Mouse (Mus musculus): Measurements from ENCODE around the gene Hacl1. TPM values are rescaled to one million over a fixed set of nuclear protein-coding genes. Genes with fewer than 3 reads are reported as not detected.

Hacl1 gene
- polyA plus RNA-seq, 1 experiment from 2014 or later, result 12.3 TPM

DNA sequence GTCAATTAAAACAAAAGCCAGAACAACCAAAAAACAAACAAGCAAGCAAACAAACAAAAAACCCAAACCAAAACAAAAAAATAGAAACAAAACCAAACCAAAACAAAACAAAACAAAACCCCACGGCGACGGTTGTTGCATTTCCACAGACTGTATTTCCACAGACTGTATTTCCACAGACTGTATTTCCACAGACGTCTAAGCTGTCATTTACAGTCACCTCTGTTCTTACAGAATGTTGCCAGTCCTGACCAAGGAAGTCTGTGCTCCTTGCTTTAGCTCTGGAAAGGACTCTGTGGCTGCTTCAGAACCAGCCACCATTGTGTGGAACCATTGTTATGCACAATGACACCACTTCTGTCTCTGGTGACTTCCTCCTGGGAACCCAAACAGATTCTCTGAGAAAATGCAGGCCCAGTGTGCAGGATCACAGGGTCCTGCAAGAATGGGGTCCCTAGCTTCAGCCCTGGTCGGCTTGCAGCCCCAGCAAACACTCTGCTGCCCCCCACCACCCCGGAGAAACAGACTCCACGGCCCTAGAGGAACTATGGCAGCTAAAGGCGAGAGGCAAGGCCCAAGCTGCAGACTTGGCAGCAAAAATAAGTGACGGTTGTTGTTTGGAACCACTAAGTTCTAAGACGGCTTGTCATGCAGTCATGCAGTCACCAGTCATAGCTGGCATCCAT lies 30.7 kb upstream of the Hacl1 start:
- no peak overlapping the region for H3K27ac ChIP-seq (replicated peaks; ENCODE audit: low read depth, low read length)
- no peak overlapping the region for H3K4me3 ChIP-seq (ENCODE audit: low read depth, low read length)
- H3K9ac ChIP-seq (replicated peaks; ENCODE audit: low read length), result no peak overlapping the region
- H3K9me3 ChIP-seq (replicated peaks; ENCODE audit: control insufficient read depth, low read length), result no peaks in the 10 kb centered on the region
- H3K36me3 ChIP-seq (replicated peaks; ENCODE audit: control insufficient read depth, insufficient read depth, low read depth, low read length), result no peaks in the 10 kb centered on the region
- H3K27me3 ChIP-seq (ENCODE audit: control insufficient read depth, insufficient read depth, low read length), result no peaks in the 10 kb centered on the region
- H3K4me1 ChIP-seq (ENCODE audit: control insufficient read depth, insufficient read depth, low read length), result no peaks in the 10 kb centered on the region
- DNase-seq (ENCODE audit: low spot score) (no peak), ATAC-seq (replicated peaks; ENCODE audit: insufficient number of reproducible peaks, low FRiP score, low TSS enrichment, low read depth) (no peak)
- no peak overlapping the region for H3K4me2 ChIP-seq (ENCODE audit: low read depth, low read length)
- 57% methylated on average over 10 of the region's 10 CpGs for WGBS

DNA sequence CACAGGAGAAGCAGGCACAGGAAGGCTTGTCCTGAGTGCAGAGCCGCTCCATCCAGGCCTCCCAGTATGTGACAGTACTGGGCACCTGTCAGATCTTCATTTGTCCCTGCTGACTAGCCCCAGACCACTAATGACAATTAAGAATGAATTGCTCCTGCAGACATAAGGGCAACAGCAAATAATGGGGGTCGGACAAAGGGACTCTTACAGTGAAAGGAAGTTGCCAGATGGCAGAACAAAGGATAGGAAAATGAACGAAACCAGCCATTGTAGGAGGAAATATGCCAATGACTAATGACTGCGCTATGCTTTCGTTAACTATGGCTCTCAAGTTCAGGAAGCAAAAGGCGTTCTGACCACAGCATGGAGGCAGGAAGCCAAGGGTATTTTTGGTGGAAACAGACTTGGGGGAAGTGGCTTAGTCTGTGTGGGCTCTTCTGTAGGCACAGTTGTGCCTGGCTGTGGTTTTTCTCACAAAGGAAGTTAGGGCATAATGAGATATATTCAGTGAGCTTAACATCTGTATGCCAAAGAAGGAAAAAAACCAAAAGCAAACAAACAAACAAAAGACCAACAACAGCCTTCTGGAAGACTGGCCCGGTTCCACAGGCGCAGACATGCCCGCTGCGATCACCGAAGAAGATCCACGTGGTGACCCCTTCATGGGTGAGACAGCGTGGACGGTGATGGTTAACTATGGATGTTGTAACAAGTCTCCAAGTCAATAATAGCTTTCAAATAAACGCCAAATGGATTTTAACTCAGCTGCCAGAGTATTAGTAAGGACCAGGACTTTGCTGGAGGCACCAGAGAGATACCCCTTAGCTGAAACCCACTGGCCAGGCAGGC lies 28.8 kb upstream of the Hacl1 start:
- Histone ChIP-seq H3K36me3 (replicated peaks; ENCODE audit: control insufficient read depth, insufficient read depth, low read depth, low read length) (no peaks in the 10 kb centered on the region), H3K9ac (replicated peaks; ENCODE audit: low read length) (no peak overlapping the region), H3K9me3 (replicated peaks; ENCODE audit: control insufficient read depth, low read length) (no peaks in the 10 kb centered on the region), H3K4me3 (ENCODE audit: low read depth, low read length) (no peak overlapping the region), H3K4me2 (ENCODE audit: low read depth, low read length) (no peak overlapping the region), H3K4me1 (ENCODE audit: control insufficient read depth, insufficient read depth, low read length) (no peaks in the 10 kb centered on the region), H3K27me3 (ENCODE audit: control insufficient read depth, insufficient read depth, low read length) (no peaks in the 10 kb centered on the region), H3K27ac (replicated peaks; ENCODE audit: low read depth, low read length) (no peak overlapping the region)
- DNase-seq (ENCODE audit: low spot score) (no peak), ATAC-seq (replicated peaks; ENCODE audit: insufficient number of reproducible peaks, low FRiP score, low TSS enrichment, low read depth) (peak; percentile 45; the same call in 1 of the 2 replicates)
- WGBS, result 79% methylated on average over 15 of the region's 15 CpGs

DNA sequence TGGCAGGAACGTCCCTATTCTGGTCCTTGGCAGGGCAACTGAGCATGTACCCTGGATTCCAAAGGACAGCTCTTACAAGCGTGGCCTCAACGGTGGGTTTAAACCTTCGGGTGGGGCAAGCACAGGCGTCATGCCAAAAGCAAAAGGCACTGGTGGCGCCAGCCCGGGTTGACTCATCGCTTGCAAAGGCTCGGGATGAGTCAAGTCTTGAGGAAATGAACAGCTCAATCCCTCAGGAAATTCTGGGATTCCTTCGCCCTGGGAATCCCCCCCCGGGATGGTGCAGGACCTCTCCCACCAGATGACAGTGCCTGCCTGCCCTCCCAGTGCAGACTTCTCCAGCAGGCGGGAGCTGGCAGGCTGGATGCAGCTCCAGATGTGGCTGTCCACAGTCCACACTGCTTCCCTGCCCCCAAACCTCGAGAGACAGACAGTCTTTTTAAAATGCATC lies 28.1 kb upstream of the Hacl1 start:
- Histone ChIP-seq H3K27ac (replicated peaks; ENCODE audit: low read depth, low read length) (no peak overlapping the region), H3K4me3 (ENCODE audit: low read depth, low read length) (no peak overlapping the region), H3K4me2 (ENCODE audit: low read depth, low read length) (no peak overlapping the region), H3K36me3 (replicated peaks; ENCODE audit: control insufficient read depth, insufficient read depth, low read depth, low read length) (no peaks in the 10 kb centered on the region), H3K27me3 (ENCODE audit: control insufficient read depth, insufficient read depth, low read length) (no peaks in the 10 kb centered on the region), H3K4me1 (ENCODE audit: control insufficient read depth, insufficient read depth, low read length) (no peaks in the 10 kb centered on the region), H3K9me3 (replicated peaks; ENCODE audit: control insufficient read depth, low read length) (no peaks in the 10 kb centered on the region), H3K9ac (replicated peaks; ENCODE audit: low read length) (no peak overlapping the region)
- WGBS, result 67% methylated on average over 13 of the region's 13 CpGs
- peak; percentile 40 for ATAC-seq (replicated peaks; ENCODE audit: insufficient number of reproducible peaks, low FRiP score, low TSS enrichment, low read depth)
- DNase-seq (ENCODE audit: low spot score), result no peak

DNA sequence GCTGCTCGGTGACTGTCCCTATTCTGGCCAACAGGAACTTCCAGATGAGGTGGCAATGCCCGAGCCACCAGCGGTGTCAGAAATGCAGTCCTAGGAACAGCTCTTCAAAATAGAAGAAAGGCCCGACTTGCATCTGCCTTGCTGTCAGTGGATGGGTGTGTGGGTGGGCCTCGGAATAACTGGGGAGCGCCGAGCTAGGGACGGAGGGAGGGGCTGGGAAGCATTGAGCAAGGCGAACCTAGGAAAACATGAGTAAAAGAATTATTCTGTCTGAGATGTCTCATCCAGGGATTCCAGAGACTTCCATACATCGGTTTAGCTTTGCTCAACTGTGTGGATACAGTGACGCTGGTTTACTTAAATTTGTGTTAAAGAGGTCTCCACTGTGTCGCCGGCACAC lies 27.2 kb upstream of the Hacl1 start:
- Histone ChIP-seq H3K4me2 (ENCODE audit: low read depth, low read length) (no peak overlapping the region), H3K27ac (replicated peaks; ENCODE audit: low read depth, low read length) (no peak overlapping the region), H3K27me3 (ENCODE audit: control insufficient read depth, insufficient read depth, low read length) (no peaks in the 10 kb centered on the region), H3K36me3 (replicated peaks; ENCODE audit: control insufficient read depth, insufficient read depth, low read depth, low read length) (no peaks in the 10 kb centered on the region), H3K4me1 (ENCODE audit: control insufficient read depth, insufficient read depth, low read length) (0 out of 2 replicates have a peak, but pooled peaks cover 2% of the 10 kb centered on the region), H3K4me3 (ENCODE audit: low read depth, low read length) (no peak overlapping the region), H3K9ac (replicated peaks; ENCODE audit: low read length) (no peak overlapping the region), H3K9me3 (replicated peaks; ENCODE audit: control insufficient read depth, low read length) (no peaks in the 10 kb centered on the region)
- ATAC-seq (replicated peaks; ENCODE audit: insufficient number of reproducible peaks, low FRiP score, low TSS enrichment, low read depth) (no peak), DNase-seq (ENCODE audit: low spot score) (no peak)
- WGBS, result 90% methylated on average over 13 of the region's 13 CpGs

GRCm38 (mm10) chr14:31667741-31668140 lies 26.7 kb upstream of the Hacl1 start:
- no peak for DNase-seq (ENCODE audit: low spot score)

DNA sequence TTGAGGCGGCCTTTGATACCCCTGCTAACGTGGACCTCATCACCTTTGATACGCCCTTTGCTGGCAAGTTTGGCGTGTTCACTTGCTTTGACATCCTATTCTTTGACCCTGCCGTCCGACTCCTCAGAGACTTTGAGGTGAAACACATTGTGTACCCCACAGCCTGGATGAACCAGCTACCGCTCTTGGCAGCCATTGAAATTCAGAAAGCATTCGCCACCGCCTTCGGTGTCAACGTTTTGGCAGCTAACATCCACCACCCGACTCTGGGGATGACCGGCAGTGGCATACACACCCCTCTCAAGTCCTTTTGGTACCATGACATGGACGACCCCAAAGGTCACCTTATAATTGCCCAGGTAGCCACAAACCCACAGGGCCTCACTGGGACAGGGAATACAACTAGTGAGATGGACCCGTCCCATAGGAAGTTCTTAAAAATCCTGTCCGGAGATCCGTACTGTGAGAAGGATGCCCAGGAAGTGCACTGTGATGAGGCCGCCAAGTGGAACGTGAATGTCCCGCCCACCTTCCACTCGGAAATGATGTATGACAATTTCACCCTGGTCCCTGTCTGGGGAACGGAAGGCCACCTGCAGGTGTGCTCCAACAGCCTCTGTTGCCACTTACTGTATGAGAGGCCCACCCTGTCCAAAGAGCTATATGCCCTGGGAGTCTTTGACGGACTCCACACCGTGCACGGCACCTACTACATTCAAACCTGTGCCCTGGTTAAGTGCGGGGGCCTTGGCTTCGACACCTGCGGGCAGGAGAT lies 26.0 kb upstream of the Hacl1 start:
- no peaks in the 10 kb centered on the region for H3K36me3 ChIP-seq (replicated peaks; ENCODE audit: control insufficient read depth, insufficient read depth, low read depth, low read length)
- H3K27me3 ChIP-seq (ENCODE audit: control insufficient read depth, insufficient read depth, low read length), result no peaks in the 10 kb centered on the region
- no peak overlapping the region for H3K9ac ChIP-seq (replicated peaks; ENCODE audit: low read length)
- H3K4me3 ChIP-seq (ENCODE audit: low read depth, low read length), result no peak overlapping the region
- DNase-seq (ENCODE audit: low spot score) (no peak), ATAC-seq (replicated peaks; ENCODE audit: insufficient number of reproducible peaks, low FRiP score, low TSS enrichment, low read depth) (no peak)
- peaks cover 14% of the 10 kb centered on the region; the same call in 1 of the 2 replicates for H3K4me1 ChIP-seq (ENCODE audit: control insufficient read depth, insufficient read depth, low read length)
- no peaks in the 10 kb centered on the region for H3K9me3 ChIP-seq (replicated peaks; ENCODE audit: control insufficient read depth, low read length)
- WGBS, result 94% methylated on average over 28 of the region's 28 CpGs
- H3K27ac ChIP-seq (replicated peaks; ENCODE audit: low read depth, low read length), result no peak overlapping the region
- H3K4me2 ChIP-seq (ENCODE audit: low read depth, low read length), result no peak overlapping the region

More at GRCm38 (mm10) chr14:31667741-31668140, 26.7 kb upstream of the Hacl1 start:
- Histone ChIP-seq H3K4me3 (ENCODE audit: low read depth, low read length) (no peak overlapping the region), H3K36me3 (replicated peaks; ENCODE audit: control insufficient read depth, insufficient read depth, low read depth, low read length) (no peaks in the 10 kb centered on the region), H3K9me3 (replicated peaks; ENCODE audit: control insufficient read depth, low read length) (no peaks in the 10 kb centered on the region), H3K27me3 (ENCODE audit: control insufficient read depth, insufficient read depth, low read length) (no peaks in the 10 kb centered on the region), H3K4me2 (ENCODE audit: low read depth, low read length) (no peak overlapping the region), H3K27ac (replicated peaks; ENCODE audit: low read depth, low read length) (no peak overlapping the region), H3K4me1 (ENCODE audit: control insufficient read depth, insufficient read depth, low read length) (peaks cover 8% of the 10 kb centered on the region; the same call in 1 of the 2 replicates), H3K9ac (replicated peaks; ENCODE audit: low read length) (no peak overlapping the region)
- WGBS, result 89% methylated on average over 6 of the region's 6 CpGs
- ATAC-seq (replicated peaks; ENCODE audit: insufficient number of reproducible peaks, low FRiP score, low TSS enrichment, low read depth), result no peak

GRCm38 (mm10) chr14:31665566-31665940 lies 24.5 kb upstream of the Hacl1 start:
- Histone ChIP-seq H3K4me3 (ENCODE audit: low read depth, low read length) (no peak overlapping the region), H3K27me3 (ENCODE audit: control insufficient read depth, insufficient read depth, low read length) (no peaks in the 10 kb centered on the region), H3K9me3 (replicated peaks; ENCODE audit: control insufficient read depth, low read length) (no peaks in the 10 kb centered on the region), H3K4me1 (ENCODE audit: control insufficient read depth, insufficient read depth, low read length) (peaks cover 14% of the 10 kb centered on the region; the same call in 1 of the 2 replicates), H3K36me3 (replicated peaks; ENCODE audit: control insufficient read depth, insufficient read depth, low read depth, low read length) (no peaks in the 10 kb centered on the region), H3K4me2 (ENCODE audit: low read depth, low read length) (no peak overlapping the region), H3K27ac (replicated peaks; ENCODE audit: low read depth, low read length) (no peak overlapping the region), H3K9ac (replicated peaks; ENCODE audit: low read length) (no peak overlapping the region)
- 78% methylated on average over 4 of the region's 4 CpGs for WGBS
- ATAC-seq (replicated peaks; ENCODE audit: insufficient number of reproducible peaks, low FRiP score, low TSS enrichment, low read depth), result no peak
- no peak for DNase-seq (ENCODE audit: low spot score)
